Mouse (Mus musculus): ENCODE data around the gene Tm9sf3.

GRCm38 (mm10) chr19:41299446-41299845, 35.6 kb upstream of the Tm9sf3 start:
- no peak for TF ChIP-seq POLR2A (IDR thresholded peaks at IDR 0.05; ENCODE audit: low read depth, low read length)
- no peak for TF ChIP-seq CTCF (IDR thresholded peaks at IDR 0.05; ENCODE audit: borderline replicate concordance, insufficient read depth, low read length)
